12 mouse cellular contexts compared by ENCODE assay signal in the genomic region with DNA sequence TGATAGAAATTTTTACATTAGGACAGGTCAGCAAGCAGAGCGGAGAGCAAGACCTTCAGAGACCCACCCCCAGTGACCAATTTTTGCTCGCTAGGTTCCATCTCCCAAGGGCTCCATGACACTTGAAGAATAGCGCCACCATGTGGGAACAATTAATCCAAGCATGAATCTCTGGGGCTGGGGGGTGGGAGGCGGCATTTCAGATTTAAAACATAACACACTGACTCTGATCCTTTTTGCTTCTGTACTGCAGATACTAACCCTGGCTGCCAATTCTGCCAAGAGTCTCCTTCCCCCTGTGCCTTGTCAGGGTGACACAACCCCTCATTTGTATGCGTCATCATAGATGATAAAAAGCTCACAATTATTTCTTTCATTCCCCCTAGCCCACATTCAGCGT.
DNase-seq lines count a peak whose midpoint lies in the region; ATAC-seq and TF ChIP-seq lines count a peak whose summit lies in the region.
"Had no signal": no experiment of that assay in that cellular context is flagged by ENCODE, and none has a peak within 500 bp of the region (broad histone marks: within the 10 kb centered on the region; RNA-seq: fewer than 3 reads in every experiment).

No protein-coding gene starts in this region.

- TF ChIP-seq CTCF in heart, adult 2 months (IDR thresholded peaks at IDR 0.05): peak; percentile 33; the same call in 1 of the 2 replicates
- no peak for TF ChIP-seq CTCF in C2C12 (IDR thresholded peaks at IDR 0.05; ENCODE audit: control insufficient read depth, insufficient read depth, insufficient read length)
- TF ChIP-seq CTCF in bone marrow macrophage, adult 2 months (IDR thresholded peaks at IDR 0.05; ENCODE audit: low read depth, low read length): peak; percentile 56
- peak; percentile 65 for TF ChIP-seq CTCF in liver, embryonic 14.5 days (IDR thresholded peaks at IDR 0.05; ENCODE audit: low read depth)

- WGBS in heart, adult 2 months: 87% methylated on average over 6 of the region's 6 CpGs
- WGBS in liver, embryonic 14.5 days (ENCODE audit: insufficient replicate concordance): 61% methylated on average over 6 of the region's 6 CpGs

- no peak for DNase-seq in heart, adult 2 months
- no peak for DNase-seq in heart, adult 9 months (ENCODE audit: low spot score in 2 of 2)
- DNase-seq in liver, embryonic 14.5 days (ENCODE audit: low read depth in 3 of 3, low spot score in 3 of 3): peak; percentile 49 to 52 (median 51)
- DNase-seq in urinary bladder, adult 2 months (ENCODE audit: low spot score): no peak
- DNase-seq in heart, adult 18-20 months: no peak
- no peak for DNase-seq in adrenal gland, postnatal 14 days
- DNase-seq: adrenal gland, postnatal 10 days; gastrocnemius, postnatal 10 days; kidney, postnatal 14 days; lung, postnatal 14 days had no signal

- no peak for TF ChIP-seq EP300 in heart, adult 2 months (IDR thresholded peaks at IDR 0.05; ENCODE audit: insufficient read depth, low read depth, low read length)
- TF ChIP-seq EP300 in liver, embryonic 14.5 days (IDR thresholded peaks at IDR 0.05; ENCODE audit: low read depth): no peak

- no peaks in the 10 kb centered on the region for H3K9me3 ChIP-seq in liver, embryonic 14.5 days (ENCODE audit: control insufficient read depth, low read length)

- TF ChIP-seq POLR2A in heart, adult 2 months (IDR thresholded peaks at IDR 0.05; ENCODE audit: insufficient read depth, low read depth, low read length): no peak
- no peak for TF ChIP-seq POLR2A in bone marrow macrophage, adult 2 months (IDR thresholded peaks at IDR 0.05; ENCODE audit: borderline replicate concordance, low read depth, low read length)

- no peaks in the 10 kb centered on the region; the same call in 1 of the 2 replicates for H3K4me1 ChIP-seq in heart, adult 2 months (ENCODE audit: control insufficient read depth, insufficient read depth, low read length)
- peaks cover 5% of the 10 kb centered on the region for H3K4me1 ChIP-seq in bone marrow macrophage, adult 2 months (ENCODE audit: control insufficient read depth, insufficient read depth, low read length)
- H3K4me1 ChIP-seq in liver, embryonic 14.5 days (replicated peaks; ENCODE audit: control insufficient read depth in 2 of 2, insufficient read depth in 2 of 2, low read length in 1 of 2): peaks cover 58 to 62% of the 10 kb centered on the region in 2 experiments

- no peak overlapping the region for H3K27ac ChIP-seq in heart, adult 2 months
- no peak overlapping the region for H3K27ac ChIP-seq in bone marrow macrophage, adult 2 months (ENCODE audit: insufficient read depth, low read depth, low read length)
- H3K27ac ChIP-seq in liver, embryonic 14.5 days: peak overlapping the region; percentile 90

- no peaks in the 10 kb centered on the region for H3K27me3 ChIP-seq in heart, adult 2 months (ENCODE audit: control insufficient read depth, insufficient read depth, low read length)
- no peaks in the 10 kb centered on the region for H3K27me3 ChIP-seq in C2C12 (ENCODE audit: control insufficient read depth, insufficient read depth, insufficient read length)
- H3K27me3 ChIP-seq in liver, embryonic 14.5 days (ENCODE audit: control insufficient read depth, insufficient read depth, low read length): no peaks in the 10 kb centered on the region

- H3K79me2 ChIP-seq in heart, adult 2 months (replicated peaks; ENCODE audit: control insufficient read depth, insufficient read depth, low read length): no peaks in the 10 kb centered on the region
- no peaks in the 10 kb centered on the region for H3K79me2 ChIP-seq in C2C12 (ENCODE audit: control insufficient read depth, insufficient read depth)

- H3K4me2 ChIP-seq in liver, embryonic 14.5 days (ENCODE audit: low read depth): peak overlapping the region; percentile 83

- ATAC-seq in liver, embryonic 14.5 days (ENCODE audit: insufficient read depth): peak; percentile 54

- no peaks in the 10 kb centered on the region for H3K79me3 ChIP-seq in C2C12 (ENCODE audit: low read depth)

- H3K9ac ChIP-seq in heart, adult 2 months (ENCODE audit: low read depth, low read length): no peak overlapping the region
- H3K9ac ChIP-seq in liver, embryonic 14.5 days (replicated peaks): peak overlapping the region; percentile 78

- H3ac ChIP-seq in C2C12 (ENCODE audit: control insufficient read depth, insufficient read length, low read depth): no peak overlapping the region

- no peaks in the 10 kb centered on the region for H3K36me3 ChIP-seq in heart, adult 2 months (ENCODE audit: control insufficient read depth, insufficient read depth, low read length)
- peaks cover 9% of the 10 kb centered on the region for H3K36me3 ChIP-seq in C2C12 (ENCODE audit: control insufficient read depth, insufficient read depth)
- no peaks in the 10 kb centered on the region for H3K36me3 ChIP-seq in liver, embryonic 14.5 days (replicated peaks; ENCODE audit: control insufficient read depth, insufficient read depth, low read depth)

- intact Hi-C loops in heart, adult 2 months (cut with DNase I): no loop called here

- no peak overlapping the region for H3K4me3 ChIP-seq in heart, adult 2 months
- no peak overlapping the region for H3K4me3 ChIP-seq in C2C12 (ENCODE audit: insufficient read depth, poor library complexity, severe bottlenecking)
- no peak overlapping the region for H3K4me3 ChIP-seq in bone marrow macrophage, adult 2 months (ENCODE audit: insufficient read depth, low read length)
- peak overlapping the region; percentile 57 to 58 for H3K4me3 ChIP-seq in liver, embryonic 14.5 days (ENCODE audit: insufficient read depth in 1 of 2, low read depth in 2 of 2, low read length in 2 of 2)

TF ChIP-seq in C2C12, 6 proteins besides CTCF, POLR2A, EP300 and RAD21:
- no peak for TF ChIP-seq MYOG (IDR thresholded peaks at IDR 0.05; ENCODE audit: control insufficient read depth, extremely low read depth, insufficient read length)
- TF ChIP-seq USF1 (IDR thresholded peaks at IDR 0.05; ENCODE audit: low read depth): no peak
- no peak for TF ChIP-seq MAX (IDR thresholded peaks at IDR 0.05)
- no peak for TF ChIP-seq MYOD1 (IDR thresholded peaks at IDR 0.05; ENCODE audit: control insufficient read depth, insufficient read length, low read depth)
- peak; percentile 53 for TF ChIP-seq CEBPB (IDR thresholded peaks at IDR 0.05; ENCODE audit: low read depth)
- TF ChIP-seq FOSL1 (IDR thresholded peaks at IDR 0.05; ENCODE audit: insufficient read depth, low read length, poor library complexity, severe bottlenecking): no peak
TF ChIP-seq in C2C12: peak in this region for 1.

Comparison
In these comparisons a context has a peak if more than half of its experiments do, and no peak if none do; other contexts are left out.
1. DNase-seq: peak in liver, embryonic 14.5 days (3 of 3); none in heart, adult 2 months (0 of 2), heart, adult 9 months (0 of 2), urinary bladder, adult 2 months (single experiment), heart, adult 18-20 months (0 of 2) and adrenal gland, postnatal 14 days (single experiment).
2. H3K4me3 ChIP-seq: peak in liver, embryonic 14.5 days (2 of 2); none in heart, adult 2 months (single experiment), C2C12 (single experiment) and bone marrow macrophage, adult 2 months (single experiment).